Mouse (Mus musculus) ES-E14 (cell line): ENCODE measurements around the gene Gm10160. TPM values are rescaled to one million over a fixed set of nuclear protein-coding genes. Genes with fewer than 3 reads are reported as not detected.
A peak's percentile ranks its signal among the peaks of the same experiment; 100 is the strongest.

Experiments used
- DNase-seq: peaks from one replicate; pipeline ENCODE4 v3.0.0-alpha.2; 2013; ENCODE audit warnings: low read depth, low spot score
- H3K27ac ChIP-seq: 2 replicates; pipeline ENCODE4 v1.5.1; 2012; ENCODE audit warnings: low read depth, mild to moderate bottlenecking, low read length, moderate library complexity, mixed read lengths; ENCODE audit not compliant: poor library complexity, insufficient read depth, severe bottlenecking
- H3K36me3 ChIP-seq: 2 replicates; pipeline ENCODE4 v1.6.1; 2012; ENCODE audit warnings: mild to moderate bottlenecking, low read length, moderate library complexity, mixed read lengths; ENCODE audit not compliant: control insufficient read depth, poor library complexity, insufficient read depth, severe bottlenecking
- H3K4me1 ChIP-seq, 2 experiments: fragments of 150-350 bp in 1 of 2; sonication (generic) in 1 of 2; 2 replicates each; pipeline ENCODE4 v1.6.1; 2012; ENCODE audit warnings: low read length in 2 of 2, mild to moderate bottlenecking in 1 of 2, mixed read lengths in 1 of 2; ENCODE audit not compliant: control insufficient read depth in 2 of 2, insufficient read depth in 2 of 2, poor library complexity in 1 of 2
- H3K4me3 ChIP-seq, 2 experiments: fragments of 150-350 bp in 1 of 2; sonication (generic) in 1 of 2; 2 replicates each; pipeline ENCODE4 v1.5.1; 2012; ENCODE audit warnings: low read length in 2 of 2, low read depth in 1 of 2, mild to moderate bottlenecking in 1 of 2, mixed read lengths in 1 of 2; ENCODE audit not compliant: insufficient read depth in 1 of 2, poor library complexity in 1 of 2, severe bottlenecking in 1 of 2
- H3K9ac ChIP-seq: 2 replicates; pipeline ENCODE4 v1.6.1; 2012; ENCODE audit warnings: low read depth, mild to moderate bottlenecking, low read length, mixed read lengths; ENCODE audit not compliant: poor library complexity, insufficient read depth, severe bottlenecking
- H3K9me3 ChIP-seq: fragments of 150-350 bp; sonication (generic); 2 replicates; pipeline ENCODE4 v1.6.1; 2012; ENCODE audit warnings: low read depth, mild to moderate bottlenecking, low read length; ENCODE audit not compliant: control insufficient read depth, insufficient read depth
- CHD2 ChIP-seq: IDR thresholded peaks from 2 replicates; pipeline ENCODE4 v1.6.1; 2014; ENCODE audit warnings: mild to moderate bottlenecking, low read depth, low read length, inconsistent platforms
- HCFC1 ChIP-seq: IDR thresholded peaks from 2 replicates; pipeline ENCODE4 v1.6.1; 2012; ENCODE audit warnings: low read length, inconsistent platforms, borderline replicate concordance; ENCODE audit not compliant: insufficient read depth
- MAFK ChIP-seq: IDR thresholded peaks from 2 replicates; pipeline ENCODE4 v1.6.1; 2014; ENCODE audit warnings: mild to moderate bottlenecking, low read depth, low read length, inconsistent platforms; ENCODE audit not compliant: insufficient read depth
- ZC3H11A ChIP-seq: IDR thresholded peaks from 2 replicates; pipeline ENCODE4 v1.6.1; 2012; ENCODE audit warnings: low read depth, mild to moderate bottlenecking, inconsistent platforms, low read length, borderline replicate concordance
- ZNF384 ChIP-seq: IDR thresholded peaks from 2 replicates; pipeline ENCODE4 v1.6.1; 2012; ENCODE audit warnings: low read depth, low read length, inconsistent platforms
- in situ Hi-C, 2 experiments: fragments of 600-800 bp; cut with MboI; formaldehyde crosslinking; loops; one replicate each; pipeline ENCODE4 v1.15.1; 2025; ENCODE audit warnings: low sequenced_read_pairs in 2 of 2, inconsistent platforms in 1 of 2; ENCODE audit not compliant: unreplicated experiment in 2 of 2
- total RNA-seq: library from RNA; depleted of rRNA; stranded (reverse); fragments of 300-350 nt; gene quantifications from 2 replicates; pipeline ENCODE4 v1.2.3, GENCODE M21; 2012

Gene Gm10160
- total RNA-seq, 1 experiment, result not detected

- Histone ChIP-seq H3K36me3 (no peaks in the 10 kb centered on the region), H3K27ac (peak within 1 kb of the TSS; percentile 4; the same call in 1 of the 2 replicates), H3K4me1 (peaks cover 2 to 5% of the 10 kb centered on the region in 2 experiments; a peak in 3 of 4 replicates), H3K4me3 (peak within 1 kb of the TSS; percentile 80 to 88), H3K9me3 (no peaks in the 10 kb centered on the region), H3K9ac (peak within 1 kb of the TSS; percentile 80)
- TF ChIP-seq ZNF384 (no peak), HCFC1 (no peak), CHD2 (no peak), ZC3H11A (no peak), MAFK (no peak)
- DNase-seq, result peak; percentile 62
- in situ Hi-C loops, result no loop called here
Measured at GRCm38 (mm10) chr7:81829379-81829894, 26.2 kb downstream of the Gm10160 start, which contains the start of gene Btbd1. Gene Btbd1, minus strand, starts transcription at chr7:81829431.

- in situ Hi-C loops, result no loop called here
- no peak for DNase-seq
- Histone ChIP-seq H3K9me3 (no peaks in the 10 kb centered on the region), H3K4me1 (peaks cover 2 to 5% of the 10 kb centered on the region in 2 experiments; a peak in 3 of 4 replicates), H3K9ac (peak overlapping the region; percentile 80), H3K27ac (0 out of 2 replicates have a peak overlapping the region, but pooled peaks have one; percentile 4), H3K4me3 (peak overlapping the region; percentile 80 to 88), H3K36me3 (0 out of 2 replicates have a peak, but pooled peaks cover 2% of the 10 kb centered on the region)
- TF ChIP-seq MAFK, result no peak
- no peak for TF ChIP-seq ZC3H11A
- TF ChIP-seq ZNF384, result no peak
- no peak for TF ChIP-seq HCFC1
- TF ChIP-seq CHD2, result no peak
Measured at GRCm38 (mm10) chr7:81828681-81829378, 26.8 kb downstream of the Gm10160 start.

GRCm38 (mm10) chr7:81827806-81828667 is 27.6 kb downstream of the Gm10160 start:
- no peak for DNase-seq
- peak overlapping the region; percentile 80 to 88 for H3K4me3 ChIP-seq
- no peaks in the 10 kb centered on the region for H3K9me3 ChIP-seq
- H3K9ac ChIP-seq, result peak overlapping the region; percentile 80
- no peak for TF ChIP-seq ZNF384
- no peak for TF ChIP-seq HCFC1
- TF ChIP-seq MAFK, result no peak
- TF ChIP-seq ZC3H11A, result no peak
- no peak for TF ChIP-seq CHD2
- H3K4me1 ChIP-seq, result peaks cover 2 to 5% of the 10 kb centered on the region in 2 experiments; a peak in 3 of 4 replicates
- H3K27ac ChIP-seq, result no peak overlapping the region
- in situ Hi-C loops, result no loop called here
- H3K36me3 ChIP-seq, result 0 out of 2 replicates have a peak, but pooled peaks cover 2% of the 10 kb centered on the region

DNA sequence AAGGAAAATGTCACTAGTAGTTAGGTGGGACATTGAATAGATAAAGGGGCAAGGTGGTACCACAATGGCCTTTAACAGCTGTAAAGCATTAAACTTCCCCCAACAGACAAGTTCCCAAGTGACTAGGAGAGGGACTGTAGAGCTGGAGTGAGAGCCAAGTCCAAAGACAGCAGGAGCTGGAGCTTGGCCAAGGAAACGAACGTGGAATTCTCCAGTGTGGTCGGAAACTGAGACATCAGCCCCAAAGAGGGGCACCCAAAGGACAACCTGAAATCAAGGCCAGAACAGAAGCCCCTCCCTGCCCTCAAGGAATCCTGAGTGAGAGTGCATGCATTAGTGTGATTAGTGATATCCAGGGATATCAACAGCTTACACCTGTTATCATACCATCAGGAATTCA is 30.2 kb downstream of the Gm10160 start:
- TF ChIP-seq ZC3H11A (no peak), ZNF384 (no peak), CHD2 (no peak), MAFK (no peak)
- in situ Hi-C loops, result no loop called here
- Histone ChIP-seq H3K4me3 (no peak overlapping the region), H3K4me1 (peaks cover 2 to 5% of the 10 kb centered on the region in 2 experiments; a peak in 3 of 4 replicates), H3K36me3 (0 out of 2 replicates have a peak, but pooled peaks cover 2% of the 10 kb centered on the region), H3K27ac (no peak overlapping the region), H3K9ac (no peak overlapping the region), H3K9me3 (no peaks in the 10 kb centered on the region)
- DNase-seq, result no peak
